Mouse (Mus musculus): ENCODE results near the gene Isca2. TPM values are rescaled to one million over a fixed set of nuclear protein-coding genes. Genes with fewer than 3 reads are reported as not detected.
A peak's percentile ranks its signal among the peaks of the same experiment; 100 is the strongest.

Gene Isca2
- polyA plus RNA-seq, 1 experiment: 35.5 TPM

- peaks cover 50% of the 10 kb centered on the region for H3K27me3 ChIP-seq (replicated peaks)
- H3K4me3 ChIP-seq (replicated peaks): peak overlapping the region; percentile 11
- TF ChIP-seq FLI1 (IDR thresholded peaks at IDR 0.05; ENCODE audit: low read length): no peak
- TF ChIP-seq GATA1 (IDR thresholded peaks at IDR 0.05; ENCODE audit: borderline replicate concordance, low read length): no peak
- H3K36me3 ChIP-seq (replicated peaks; ENCODE audit: low read length): no peaks in the 10 kb centered on the region
- no peaks in the 10 kb centered on the region for H3K9me3 ChIP-seq
- peaks cover 79% of the 10 kb centered on the region for H3K4me1 ChIP-seq
Measured at GRCm38 (mm10) chr12:84810810-84811209, 37.8 kb downstream of the Isca2 start.

- Histone ChIP-seq H3K36me3 (replicated peaks; ENCODE audit: low read length) (no peaks in the 10 kb centered on the region), H3K27me3 (replicated peaks) (peaks cover 43% of the 10 kb centered on the region), H3K4me3 (replicated peaks) (no peak overlapping the region), H3K4me1 (peaks cover 81% of the 10 kb centered on the region), H3K9me3 (no peaks in the 10 kb centered on the region)
- TF ChIP-seq GATA1 (IDR thresholded peaks at IDR 0.05; ENCODE audit: borderline replicate concordance, low read length): no peak
- TF ChIP-seq FLI1 (IDR thresholded peaks at IDR 0.05; ENCODE audit: low read length): no peak
Measured at GRCm38 (mm10) chr12:84811510-84811909, 38.5 kb downstream of the Isca2 start.

- H3K9me3 ChIP-seq: no peaks in the 10 kb centered on the region
- H3K36me3 ChIP-seq (replicated peaks; ENCODE audit: low read length): no peaks in the 10 kb centered on the region
- peaks cover 38% of the 10 kb centered on the region for H3K27me3 ChIP-seq (replicated peaks)
- TF ChIP-seq FLI1 (IDR thresholded peaks at IDR 0.05; ENCODE audit: low read length): no peak
- TF ChIP-seq GATA1 (IDR thresholded peaks at IDR 0.05; ENCODE audit: borderline replicate concordance, low read length): no peak
- H3K4me1 ChIP-seq: peaks cover 81% of the 10 kb centered on the region
- H3K4me3 ChIP-seq (replicated peaks): no peak overlapping the region
Measured at GRCm38 (mm10) chr12:84812004-84812403, 39.0 kb downstream of the Isca2 start.

- no peak for TF ChIP-seq GATA1 (IDR thresholded peaks at IDR 0.05; ENCODE audit: borderline replicate concordance, low read length)
- TF ChIP-seq FLI1 (IDR thresholded peaks at IDR 0.05; ENCODE audit: low read length): no peak
- H3K4me1 ChIP-seq: peaks cover 82% of the 10 kb centered on the region
- no peaks in the 10 kb centered on the region for H3K9me3 ChIP-seq
- no peak overlapping the region for H3K4me3 ChIP-seq (replicated peaks)
- no peaks in the 10 kb centered on the region for H3K36me3 ChIP-seq (replicated peaks; ENCODE audit: low read length)
- H3K27me3 ChIP-seq (replicated peaks): peaks cover 23% of the 10 kb centered on the region
Measured at GRCm38 (mm10) chr12:84813773-84814172, 40.7 kb downstream of the Isca2 start.

- H3K9me3 ChIP-seq: no peaks in the 10 kb centered on the region
Measured at GRCm38 (mm10) chr12:84814663-84815325, 41.7 kb downstream of the Isca2 start.

GRCm38 (mm10) chr12:84818496-84818895 lies 45.4 kb downstream of the Isca2 start:
- Histone ChIP-seq H3K4me1 (peaks cover 89% of the 10 kb centered on the region), H3K27me3 (replicated peaks) (no peaks in the 10 kb centered on the region), H3K4me3 (replicated peaks) (no peak overlapping the region), H3K36me3 (replicated peaks; ENCODE audit: low read length) (no peaks in the 10 kb centered on the region), H3K9me3 (no peaks in the 10 kb centered on the region)
- TF ChIP-seq FLI1 (IDR thresholded peaks at IDR 0.05; ENCODE audit: low read length): no peak
- TF ChIP-seq GATA1 (IDR thresholded peaks at IDR 0.05; ENCODE audit: borderline replicate concordance, low read length): no peak

More at GRCm38 (mm10) chr12:84814663-84815325, 41.7 kb downstream of the Isca2 start:
- Histone ChIP-seq H3K4me1 (peaks cover 82% of the 10 kb centered on the region), H3K27me3 (replicated peaks) (peaks cover 15% of the 10 kb centered on the region), H3K36me3 (replicated peaks; ENCODE audit: low read length) (no peaks in the 10 kb centered on the region), H3K4me3 (replicated peaks) (no peak overlapping the region)
- TF ChIP-seq FLI1 (IDR thresholded peaks at IDR 0.05; ENCODE audit: low read length) (no peak), GATA1 (IDR thresholded peaks at IDR 0.05; ENCODE audit: borderline replicate concordance, low read length) (no peak)

GRCm38 (mm10) chr12:84819236-84820168 lies 46.5 kb downstream of the Isca2 start:
- Histone ChIP-seq H3K4me3 (replicated peaks) (no peak overlapping the region), H3K36me3 (replicated peaks; ENCODE audit: low read length) (no peaks in the 10 kb centered on the region), H3K9me3 (no peaks in the 10 kb centered on the region), H3K4me1 (peaks cover 85% of the 10 kb centered on the region), H3K27me3 (replicated peaks) (no peaks in the 10 kb centered on the region)
- 0 out of 3 replicates have a peak, but pooled peaks have one; percentile 6 for TF ChIP-seq GATA1 (IDR thresholded peaks at IDR 0.05; ENCODE audit: borderline replicate concordance, low read length)
- no peak for TF ChIP-seq FLI1 (IDR thresholded peaks at IDR 0.05; ENCODE audit: low read length)

GRCm38 (mm10) chr12:84823601-84824000 lies 50.5 kb downstream of the Isca2 start:
- Histone ChIP-seq H3K4me1 (peaks cover 81% of the 10 kb centered on the region), H3K27me3 (replicated peaks) (peaks cover 27% of the 10 kb centered on the region), H3K36me3 (replicated peaks; ENCODE audit: low read length) (no peaks in the 10 kb centered on the region), H3K4me3 (replicated peaks) (no peak overlapping the region), H3K9me3 (no peaks in the 10 kb centered on the region)
- no peak for TF ChIP-seq GATA1 (IDR thresholded peaks at IDR 0.05; ENCODE audit: borderline replicate concordance, low read length)
- TF ChIP-seq FLI1 (IDR thresholded peaks at IDR 0.05; ENCODE audit: low read length): no peak

- TF ChIP-seq GATA1 (IDR thresholded peaks at IDR 0.05; ENCODE audit: borderline replicate concordance, low read length): no peak
- no peak for TF ChIP-seq FLI1 (IDR thresholded peaks at IDR 0.05; ENCODE audit: low read length)
- H3K4me3 ChIP-seq (replicated peaks): no peak overlapping the region
- H3K4me1 ChIP-seq: peaks cover 80% of the 10 kb centered on the region
- H3K36me3 ChIP-seq (replicated peaks; ENCODE audit: low read length): no peaks in the 10 kb centered on the region
- peaks cover 33% of the 10 kb centered on the region for H3K27me3 ChIP-seq (replicated peaks)
- no peaks in the 10 kb centered on the region for H3K9me3 ChIP-seq
Measured at GRCm38 (mm10) chr12:84824203-84824602, 51.2 kb downstream of the Isca2 start.

Other genes with a start within 250 kb of the Isca2 start
- not detected in 2 replicates for gene Vsx2, start 203.5 kb upstream of the Isca2 start, polyA plus RNA-seq (2012; ENCODE audit: insufficient read depth, low replicate concordance)
- 1.2 TPM in 1 of 2 replicates, not detected in the other for gene Abcd4, start 155.8 kb upstream of the Isca2 start, polyA plus RNA-seq (2012; ENCODE audit: insufficient read depth, low replicate concordance)
- not detected in 2 replicates for gene Vrtn, start 132.2 kb upstream of the Isca2 start, polyA plus RNA-seq (2012; ENCODE audit: insufficient read depth, low replicate concordance)
- gene Syndig1l, start 74.4 kb upstream of the Isca2 start, polyA plus RNA-seq (2012; ENCODE audit: insufficient read depth, low replicate concordance): 0.66 TPM in 1 of 2 replicates, not detected in the other
- 34.2 and 286 TPM in 2 replicates for gene Npc2, start 99 bp upstream of the Isca2 start, polyA plus RNA-seq (2012; ENCODE audit: insufficient read depth, low replicate concordance)
- 1.8 and 16.4 TPM in 2 replicates for gene Ltbp2, start 103.3 kb downstream of the Isca2 start, polyA plus RNA-seq (2012; ENCODE audit: insufficient read depth, low replicate concordance)
- gene Fcf1, start 197.6 kb downstream of the Isca2 start, polyA plus RNA-seq (2012; ENCODE audit: insufficient read depth, low replicate concordance): 24.7 TPM in 1 of 2 replicates, not detected in the other
- 0.71 and 1.1 TPM in 2 replicates for gene Arel1, start 197.6 kb downstream of the Isca2 start, polyA plus RNA-seq (2012; ENCODE audit: insufficient read depth, low replicate concordance)
- gene Ylpm1, start 223.1 kb downstream of the Isca2 start, polyA plus RNA-seq (2012; ENCODE audit: insufficient read depth, low replicate concordance): 6.7 and 8.8 TPM in 2 replicates